Mouse (Mus musculus): Measurements from ENCODE around the gene Stra6.

Gene Stra6

GRCm38 (mm10) chr9:58095977-58096376 lies 32.4 kb downstream of the Stra6 start:
- no peak for DNase-seq (ENCODE audit: low read depth)

GRCm38 (mm10) chr9:58096629-58097301 lies 33.2 kb downstream of the Stra6 start:
- no peak for DNase-seq (ENCODE audit: low read depth)

GRCm38 (mm10) chr9:58099836-58100565 lies 36.4 kb downstream of the Stra6 start:
- DNase-seq (ENCODE audit: low read depth) = no peak

- no peak for DNase-seq (ENCODE audit: low read depth)
These were observed 38.4 kb downstream of the Stra6 start for GRCm38 (mm10) chr9:58102013-58102412.

- no peak for DNase-seq (ENCODE audit: low read depth)
These were observed 40.1 kb downstream of the Stra6 start for GRCm38 (mm10) chr9:58103647-58104046.

- DNase-seq (ENCODE audit: low read depth) = no peak
These were observed 42.1 kb downstream of the Stra6 start for GRCm38 (mm10) chr9:58105595-58106169.

GRCm38 (mm10) chr9:58107494-58107893 lies 43.9 kb downstream of the Stra6 start:
- no peak for DNase-seq (ENCODE audit: low read depth)

- no peak for DNase-seq (ENCODE audit: low read depth)
These were observed 47.2 kb downstream of the Stra6 start for GRCm38 (mm10) chr9:58110787-58111186.

GRCm38 (mm10) chr9:58111431-58111830 lies 47.8 kb downstream of the Stra6 start:
- peak; percentile 38 for DNase-seq (ENCODE audit: low read depth)

- no peak for DNase-seq (ENCODE audit: low read depth)
These were observed 48.7 kb downstream of the Stra6 start for GRCm38 (mm10) chr9:58112321-58112751.

GRCm38 (mm10) chr9:58112866-58113278 lies 49.3 kb downstream of the Stra6 start:
- no peak for DNase-seq (ENCODE audit: low read depth)

GRCm38 (mm10) chr9:58113279-58113884 lies 49.8 kb downstream of the Stra6 start:
- no peak for DNase-seq (ENCODE audit: low read depth)

- no peak for DNase-seq (ENCODE audit: low read depth)
These were observed 50.4 kb downstream of the Stra6 start for GRCm38 (mm10) chr9:58114019-58114418.

- no peak for DNase-seq (ENCODE audit: low read depth)
These were observed 51.8 kb downstream of the Stra6 start for GRCm38 (mm10) chr9:58115297-58115925.

GRCm38 (mm10) chr9:58116024-58116651 lies 52.5 kb downstream of the Stra6 start:
- DNase-seq (ENCODE audit: low read depth) = no peak

GRCm38 (mm10) chr9:58118671-58119070 lies 55.1 kb downstream of the Stra6 start, which contains the start of gene Ccdc33:
Gene Ccdc33, minus strand, starts transcription at chr9:58118823.
- no peak for DNase-seq (ENCODE audit: low read depth)

- DNase-seq (ENCODE audit: low read depth) = no peak
These were observed 61.5 kb downstream of the Stra6 start for GRCm38 (mm10) chr9:58125085-58125484.

- no peak for DNase-seq (ENCODE audit: low read depth)
These were observed 62.2 kb downstream of the Stra6 start for GRCm38 (mm10) chr9:58125811-58126210.

- no peak for DNase-seq (ENCODE audit: low read depth)
These were observed 65.4 kb downstream of the Stra6 start for GRCm38 (mm10) chr9:58128926-58129413.

GRCm38 (mm10) chr9:58129508-58129907 lies 65.9 kb downstream of the Stra6 start:
- no peak for DNase-seq (ENCODE audit: low read depth)

GRCm38 (mm10) chr9:58130909-58131308 lies 67.3 kb downstream of the Stra6 start:
- DNase-seq (ENCODE audit: low read depth) = no peak

GRCm38 (mm10) chr9:58131735-58132134 lies 68.1 kb downstream of the Stra6 start:
- no peak for DNase-seq (ENCODE audit: low read depth)

Data from NIH3T3 (cell line).